Mouse (Mus musculus): ENCODE data around the gene Rsc1a1.

GRCm38 (mm10) chr4:141653813-141654212 lies 31.6 kb downstream of the Rsc1a1 start:
- TF ChIP-seq CTCF (IDR thresholded peaks at IDR 0.05; ENCODE audit: low read depth, low read length), result no peak
- no peak for TF ChIP-seq POLR2A (IDR thresholded peaks at IDR 0.05; ENCODE audit: borderline replicate concordance, low read depth, low read length)
